Mouse (Mus musculus) heart, postnatal 0 days (tissue): Measurements from ENCODE around the gene Olfr1066.
"Not testable (repeated sequence)": the region's sequence is repeated elsewhere in the genome, so short reads cannot be mapped to it uniquely, and the experiment has no call there.

ENCODE experiments used
- CTCF ChIP-seq: IDR thresholded peaks from 2 replicates; pipeline ENCODE4 v1.5.1; 2016; ENCODE audit warnings: antibody characterized with exemption, control low read depth, low read depth
- EP300 ChIP-seq: IDR thresholded peaks from 2 replicates; pipeline ENCODE4 v1.6.1; 2016; ENCODE audit warnings: antibody characterized with exemption, low read depth

DNA sequence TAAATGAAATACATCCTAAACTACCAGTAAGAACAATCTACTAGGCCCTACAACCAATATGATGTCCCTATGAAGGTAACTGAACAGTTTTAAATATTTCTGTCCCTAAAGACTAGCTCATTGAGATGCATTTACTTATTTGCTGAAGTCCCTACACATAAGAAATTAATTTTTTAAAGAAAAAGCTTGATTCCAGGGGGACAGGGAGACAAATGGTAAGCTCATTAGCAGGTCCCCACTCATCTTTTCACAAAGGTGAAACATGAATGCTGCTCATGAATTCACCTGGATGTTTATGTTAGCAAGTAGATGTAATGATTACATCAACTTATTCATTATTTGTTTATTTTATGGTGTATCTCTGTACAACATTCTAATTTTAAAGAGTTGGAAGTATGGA is 29.4 kb downstream of the Olfr1066 start, which contains the start of gene Olfr1062:
- not testable (repeated sequence) for TF ChIP-seq CTCF, EP300
